Mouse (Mus musculus): ENCODE measurements around the gene Adamts1.

The Adamts1 gene

GRCm38 (mm10) chr16:85802954-85803353 lies at the start of gene Adamts1:
TSS of gene Adamts1 (minus strand) at chr16:85803113.
- peak; percentile 53 for DNase-seq

DNA sequence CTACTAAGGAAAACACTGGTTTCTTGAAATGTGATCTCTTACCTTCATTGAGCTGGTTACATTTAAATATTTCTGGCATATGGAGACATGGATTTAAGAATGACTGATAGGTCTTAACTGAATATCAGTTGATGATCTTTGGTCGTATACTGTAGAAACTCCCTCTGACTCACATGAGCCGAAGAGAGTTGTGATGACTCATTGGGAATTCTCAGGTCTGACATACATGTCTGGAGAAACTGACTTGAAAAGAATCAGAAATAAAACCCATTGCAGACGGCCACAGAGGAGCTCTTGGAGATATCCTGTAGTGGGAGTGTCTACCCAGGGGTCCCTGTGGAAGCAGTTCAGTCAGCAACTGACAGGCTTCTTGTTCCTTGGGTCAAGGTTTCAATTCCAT lies 24.2 kb upstream of the Adamts1 start:
- no peak for DNase-seq

DNA sequence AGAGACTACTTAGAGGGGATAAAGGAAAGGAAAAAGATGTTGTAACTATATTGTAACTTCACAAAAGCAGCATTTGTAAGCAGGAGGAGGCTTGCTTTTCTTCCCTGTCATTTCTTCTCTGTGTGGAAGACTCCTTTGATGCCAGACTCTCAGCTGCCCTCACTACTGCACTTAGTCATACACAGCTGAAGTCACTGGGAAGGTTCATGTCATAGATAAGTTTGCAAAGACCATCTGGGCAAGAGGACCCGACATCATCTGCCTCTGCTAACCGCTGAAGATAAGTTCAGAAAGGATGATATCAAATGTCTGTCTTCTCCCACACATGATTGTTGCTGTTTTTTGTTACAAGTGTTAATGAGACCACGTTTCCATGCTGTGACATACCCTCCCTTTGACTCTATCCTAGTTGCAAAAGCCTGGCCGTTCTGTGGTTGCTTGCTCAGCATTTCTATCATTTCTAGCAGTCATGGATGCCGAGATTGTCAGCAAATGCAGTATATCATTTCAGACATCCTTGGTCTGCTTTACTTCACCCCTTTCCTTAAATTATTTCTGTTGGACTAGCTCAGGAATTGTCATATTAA lies 19.5 kb upstream of the Adamts1 start:
- no peak for DNase-seq

DNA sequence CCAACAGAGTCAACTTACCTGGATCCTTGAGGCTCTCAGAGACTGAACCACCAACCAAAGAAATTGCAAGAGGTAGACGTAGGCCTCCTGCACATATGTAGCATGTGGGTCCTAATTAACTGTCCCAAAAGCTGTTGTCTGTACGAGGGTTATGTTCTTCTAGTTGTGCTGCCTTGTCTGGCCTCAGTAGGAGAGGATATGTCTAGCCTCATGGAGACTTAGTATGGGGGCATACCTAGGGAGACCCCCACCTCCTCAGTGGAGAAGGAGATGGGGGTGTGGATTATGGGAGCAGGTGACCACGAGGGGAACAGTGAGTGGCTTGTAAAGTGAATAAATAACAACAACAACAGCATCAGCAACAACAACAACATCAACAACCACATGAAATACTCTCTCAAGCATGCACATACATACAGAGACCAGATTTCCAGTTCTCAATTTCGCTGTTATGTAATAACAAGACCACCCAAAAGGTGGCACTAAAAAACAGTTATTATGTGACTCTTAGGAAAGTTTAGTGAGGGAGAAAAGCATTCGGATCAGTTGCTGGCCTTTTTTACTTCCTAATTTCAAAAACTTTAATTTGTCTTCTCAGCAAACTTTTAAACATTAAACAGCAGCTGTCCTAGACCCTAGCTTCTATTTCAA lies 17.0 kb upstream of the Adamts1 start:
- no peak for DNase-seq

GRCm38 (mm10) chr16:85814116-85814515 lies 11.2 kb upstream of the Adamts1 start:
- no peak for DNase-seq

GRCm38 (mm10) chr16:85807626-85808025 lies 4.7 kb upstream of the Adamts1 start:
- peak; percentile 27 for DNase-seq

GRCm38 (mm10) chr16:85807072-85807471 lies 4.2 kb upstream of the Adamts1 start:
- DNase-seq = peak; percentile 44

DNA sequence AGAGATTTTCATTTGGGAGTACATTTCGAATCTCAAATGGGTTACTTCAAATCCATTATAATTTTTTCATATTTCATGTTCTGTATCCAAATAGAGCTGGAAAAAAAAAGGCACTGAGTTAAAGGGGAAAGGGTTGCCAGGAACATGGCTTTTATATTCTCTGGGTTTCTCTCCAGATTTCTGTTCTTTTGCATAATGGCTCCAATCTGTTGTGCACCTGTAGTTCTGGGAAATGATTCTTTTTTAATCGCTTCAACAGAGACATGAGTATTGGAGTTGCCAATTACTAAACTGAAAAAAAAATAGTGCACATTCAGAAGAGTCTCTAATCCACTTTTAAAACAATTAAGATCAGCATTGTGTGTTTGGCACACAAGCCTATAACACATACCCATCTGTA lies 2.7 kb upstream of the Adamts1 start:
- DNase-seq = no peak

GRCm38 (mm10) chr16:85803613-85804551 lies 969 bp upstream of the Adamts1 start:
- DNase-seq = peak; percentile 17

DNA sequence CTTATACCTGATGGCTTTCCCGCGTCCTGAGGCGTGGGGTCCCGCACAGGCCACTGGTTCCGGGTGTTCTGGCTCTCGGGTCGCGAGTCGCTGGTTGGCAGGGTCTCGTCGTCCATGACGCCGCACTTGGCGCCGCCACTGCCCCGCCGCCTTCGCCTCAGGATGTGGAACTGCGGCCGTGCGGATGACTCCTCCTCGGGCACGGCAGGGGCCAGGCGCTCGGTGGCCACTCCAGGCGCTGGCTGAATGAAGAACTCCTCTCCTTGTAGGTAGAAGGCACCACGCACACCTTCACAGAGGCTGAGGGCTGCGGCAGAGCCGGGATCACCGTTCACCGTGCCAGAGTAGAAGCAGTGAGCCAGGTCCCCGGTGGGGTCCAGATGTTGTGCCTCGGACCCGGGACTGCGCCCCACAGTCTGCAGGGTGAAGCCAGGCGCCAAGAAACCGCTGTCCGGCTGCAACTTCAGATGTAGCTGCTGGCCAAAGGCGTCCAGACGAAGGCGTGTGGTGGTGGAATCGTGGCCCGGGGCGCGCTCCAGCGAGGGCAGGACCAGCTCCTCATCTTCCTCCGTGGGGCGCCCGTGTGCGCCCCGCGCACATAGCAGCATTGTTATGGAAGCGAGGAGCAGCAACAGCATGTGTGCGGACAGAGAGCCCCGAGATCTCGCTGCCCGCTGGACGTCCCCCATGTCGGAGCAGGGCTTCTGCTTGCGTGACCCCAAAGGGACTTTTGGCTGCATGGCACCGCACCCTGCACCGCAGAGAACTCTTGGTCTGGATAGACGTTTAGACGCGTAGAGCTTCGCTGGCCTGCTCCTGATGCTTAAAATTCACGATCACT lies 722 bp downstream of the Adamts1 start:
- peak; percentile 21 for DNase-seq

DNA sequence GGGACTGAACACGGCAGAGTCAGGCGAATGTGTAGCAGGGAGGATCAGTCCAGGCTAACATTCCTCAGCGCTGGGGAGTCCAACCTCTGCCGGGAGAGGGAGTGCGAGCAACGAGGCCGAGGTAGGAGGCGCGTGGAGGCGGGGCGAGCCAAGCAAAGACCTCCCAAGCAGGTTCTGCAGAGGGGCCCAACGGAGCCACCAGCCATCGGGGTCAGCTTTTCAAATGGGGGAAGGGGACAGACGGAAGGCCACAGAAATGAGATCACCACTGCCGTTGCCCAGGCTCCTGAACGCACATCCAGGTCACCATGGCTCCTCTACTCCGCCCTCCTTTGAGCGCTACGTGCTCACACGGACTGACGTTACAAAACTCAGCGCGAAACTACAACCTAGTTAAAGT lies 1.7 kb downstream of the Adamts1 start:
- peak; percentile 84 for DNase-seq

DNA sequence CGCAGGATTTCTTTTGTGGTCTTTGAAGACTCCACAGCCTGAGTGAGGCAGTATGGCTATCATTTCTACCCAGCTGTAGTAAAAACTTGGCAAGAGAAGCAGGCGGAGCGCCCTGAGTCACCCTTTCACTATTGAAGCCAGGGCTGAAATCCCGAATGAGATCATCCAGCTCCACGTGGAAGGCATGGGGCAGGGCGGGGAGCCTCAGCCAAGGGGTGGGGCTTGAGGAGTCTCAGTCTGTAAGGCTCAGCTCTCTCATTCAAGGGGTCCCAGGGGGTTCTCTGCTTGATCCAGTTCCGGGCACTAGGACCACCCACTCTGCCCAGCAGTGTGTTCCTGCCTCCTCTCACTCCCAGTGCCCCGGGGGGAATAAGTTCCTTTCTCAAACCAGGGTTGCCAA lies 2.2 kb downstream of the Adamts1 start:
- DNase-seq = peak; percentile 86

- DNase-seq = no peak
These were observed 2.9 kb downstream of the Adamts1 start for GRCm38 (mm10) chr16:85799971-85800370.

GRCm38 (mm10) chr16:85798334-85798733 lies 4.6 kb downstream of the Adamts1 start:
- DNase-seq = no peak

DNA sequence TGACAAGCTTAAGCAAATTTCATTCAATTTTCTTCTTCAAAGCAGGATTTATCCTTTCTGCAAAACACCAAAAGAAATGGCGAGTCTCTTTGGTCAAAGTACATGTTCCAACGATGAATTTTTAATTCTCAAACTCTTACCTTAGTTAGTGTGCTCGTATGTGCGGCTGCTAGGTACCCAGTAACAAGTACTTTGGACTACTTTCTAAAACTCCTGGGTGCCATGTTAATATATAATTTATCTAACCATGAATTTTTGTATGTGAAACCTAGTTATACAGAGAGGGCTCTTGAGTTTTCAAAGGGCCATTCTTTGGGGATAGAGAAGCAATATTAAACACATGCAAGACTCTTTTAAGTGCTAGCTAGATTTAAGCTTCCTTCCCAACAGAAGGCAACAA lies 5.8 kb downstream of the Adamts1 start:
- no peak for DNase-seq

DNA sequence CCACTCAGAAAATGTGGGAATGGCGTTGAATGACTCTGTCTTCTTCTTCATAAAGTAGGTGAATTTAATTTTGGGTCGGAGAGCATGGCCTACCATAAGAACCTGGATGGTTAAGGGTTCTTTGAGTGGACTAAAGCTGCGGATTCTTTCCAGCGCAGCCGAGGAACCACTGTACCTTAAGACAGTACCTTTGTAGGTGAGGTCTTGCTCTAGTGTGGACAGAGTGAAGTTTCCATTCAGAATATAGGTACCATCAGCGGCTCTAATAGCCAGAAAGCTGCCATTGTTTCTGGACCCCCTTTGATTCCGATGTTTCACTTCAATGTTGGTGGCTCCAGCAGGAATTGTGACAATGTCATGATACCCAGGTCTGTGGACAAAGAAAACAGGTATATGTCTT lies 7.2 kb downstream of the Adamts1 start:
- no peak for DNase-seq

DNA sequence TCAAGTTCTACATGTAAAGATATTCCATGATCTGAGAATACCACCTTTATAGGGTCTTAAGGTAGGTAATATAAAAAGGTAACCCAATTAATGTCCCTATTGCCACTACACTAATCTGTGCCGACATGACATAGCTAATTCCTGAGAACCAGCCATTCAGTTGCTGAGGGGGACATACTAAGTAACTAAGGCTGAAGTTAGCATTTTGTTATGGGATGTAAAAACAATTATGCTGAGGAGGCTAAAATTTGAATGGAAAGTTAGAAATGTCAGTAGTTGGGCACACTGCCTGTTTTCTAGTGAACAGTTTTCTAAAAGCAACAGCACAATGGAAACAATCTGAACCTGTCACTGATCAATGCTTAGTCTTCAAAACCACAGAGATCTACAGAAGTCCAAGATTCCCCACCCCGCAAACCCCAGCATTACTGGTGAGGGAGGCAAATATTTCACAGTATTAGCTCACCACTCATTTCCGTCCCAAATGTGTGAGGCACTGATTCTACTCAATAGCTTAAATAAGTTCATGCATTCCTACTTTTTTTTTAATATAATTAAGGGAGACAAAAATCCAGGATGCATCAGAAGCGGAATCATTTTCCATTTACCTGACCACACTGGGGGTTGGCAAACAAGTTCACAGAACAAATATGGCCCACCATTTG lies 9.6 kb downstream of the Adamts1 start:
- DNase-seq = no peak

GRCm38 (mm10) chr16:85781076-85781475 lies 21.8 kb downstream of the Adamts1 start:
- no peak for DNase-seq

DNA sequence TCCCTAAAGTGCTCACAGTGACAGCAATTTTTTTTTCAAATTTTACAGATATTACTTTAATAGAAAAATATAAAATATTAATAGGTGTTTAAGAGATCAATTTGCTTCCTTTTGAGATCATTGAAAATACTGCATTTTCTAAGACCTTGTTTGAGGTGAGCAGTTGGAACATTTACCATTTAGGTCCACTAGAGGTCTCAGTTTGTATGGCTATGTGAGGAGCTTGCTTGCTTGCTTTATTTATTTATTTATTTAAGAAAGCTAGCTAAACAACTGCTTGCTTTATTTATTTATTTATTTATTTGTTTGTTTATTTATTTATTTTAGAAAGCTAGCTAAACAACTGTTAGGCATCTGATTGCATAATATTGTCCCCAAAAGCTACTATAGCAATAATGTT lies 23.1 kb downstream of the Adamts1 start:
- no peak for DNase-seq

GRCm38 (mm10) chr16:85772272-85772671 lies 30.6 kb downstream of the Adamts1 start:
- no peak for DNase-seq

- DNase-seq = no peak
These were observed 35.6 kb downstream of the Adamts1 start for GRCm38 (mm10) chr16:85767341-85767740.

DNA sequence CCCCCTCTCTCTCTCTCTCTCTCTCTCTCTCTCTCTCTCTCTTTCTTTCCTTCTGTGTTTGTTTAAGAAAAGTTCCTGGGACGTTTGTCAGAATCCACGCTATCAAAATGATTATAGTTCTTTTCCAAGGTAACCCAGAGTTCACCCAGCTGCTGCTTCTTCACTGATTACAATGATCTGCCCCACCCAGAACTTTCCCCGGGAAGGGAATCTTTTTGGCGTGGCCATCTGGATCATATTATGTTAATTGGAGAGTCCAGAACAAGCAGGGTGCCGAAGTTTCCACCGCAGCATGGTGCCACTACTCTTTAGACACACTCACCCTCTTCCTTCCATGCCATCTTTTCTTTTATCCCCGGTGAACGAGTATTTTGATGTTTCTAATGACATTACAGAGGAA lies 37.2 kb downstream of the Adamts1 start:
- no peak for DNase-seq

All from right cerebral cortex, adult 18-20 months (tissue).